Mouse (Mus musculus): Measurements from ENCODE around the gene Casp8ap2. TPM values are rescaled to one million over a fixed set of nuclear protein-coding genes. Genes with fewer than 3 reads are reported as not detected.

Gene Casp8ap2
- total RNA-seq, 4 experiments from 2014 or later: 9.5 to 13.0 (median 11.4) TPM

- no peak for DNase-seq (ENCODE audit: low spot score in 2 of 2)
Measured at GRCm38 (mm10) chr4:32668291-32668690, 53.0 kb downstream of the Casp8ap2 start.

GRCm38 (mm10) chr4:32669825-32670224, 54.6 kb downstream of the Casp8ap2 start:
- DNase-seq (ENCODE audit: low spot score in 2 of 2): no peak

GRCm38 (mm10) chr4:32674025-32674424, 58.8 kb downstream of the Casp8ap2 start:
- DNase-seq (ENCODE audit: low spot score in 2 of 2): no peak

- no peak for DNase-seq (ENCODE audit: low spot score in 2 of 2)
Measured at GRCm38 (mm10) chr4:32677471-32677870, 62.2 kb downstream of the Casp8ap2 start.

- no peak for DNase-seq (ENCODE audit: low spot score in 2 of 2)
Measured at GRCm38 (mm10) chr4:32680843-32681242, 65.6 kb downstream of the Casp8ap2 start.

GRCm38 (mm10) chr4:32682471-32682870, 67.2 kb downstream of the Casp8ap2 start:
- no peak for DNase-seq (ENCODE audit: low spot score in 2 of 2)

- no peak for DNase-seq (ENCODE audit: low spot score in 2 of 2)
Measured at GRCm38 (mm10) chr4:32683061-32683582, 67.9 kb downstream of the Casp8ap2 start.

Other genes with a start within 250 kb of the Casp8ap2 start
- not detected for gene Gja10, start 12.7 kb upstream of the Casp8ap2 start, total RNA-seq (2022)
- 10 to 100 TPM; 27.5 to 46.7 (median 32.8) TPM for gene Mdn1, start 41.7 kb downstream of the Casp8ap2 start, total RNA-seq (2022)
- gene Lyrm2, start 184.8 kb downstream of the Casp8ap2 start, total RNA-seq (2022): 10 to 100 TPM; 34.9 to 41.7 (median 39.5) TPM

Data from layer of hippocampus, adult 8-10 months (tissue).